Mouse (Mus musculus) testis, postnatal 10 days (tissue): ENCODE measurements around the gene Mst1.
A peak's percentile ranks its signal among the peaks of the same experiment; 100 is the strongest.

ENCODE experiments used
- DNase-seq: peaks from one replicate; pipeline ENCODE4 v3.0.0; 2021; ENCODE audit warnings: low spot score

Mst1 gene

DNA sequence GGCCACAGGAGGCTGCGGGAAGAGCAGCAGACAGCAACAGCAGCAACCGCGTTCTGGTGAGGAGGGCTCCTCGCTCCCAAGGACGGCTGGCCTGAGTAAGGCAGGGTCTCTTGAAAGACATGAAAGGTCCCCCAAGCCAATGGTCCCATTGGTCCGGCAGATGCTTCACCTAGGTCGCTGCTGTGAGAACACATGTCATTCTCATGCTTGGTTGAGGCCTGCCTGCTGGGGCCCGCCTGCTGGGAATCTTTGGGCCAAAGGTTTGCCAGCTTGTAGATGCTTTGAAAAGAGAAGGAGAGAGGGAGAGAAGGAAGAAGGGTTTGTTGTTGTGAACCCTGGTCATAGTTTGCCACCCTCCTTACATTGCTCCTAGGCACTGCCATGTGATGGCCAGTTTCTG is 19.4 kb downstream of the Mst1 start:
- no peak for DNase-seq

DNA sequence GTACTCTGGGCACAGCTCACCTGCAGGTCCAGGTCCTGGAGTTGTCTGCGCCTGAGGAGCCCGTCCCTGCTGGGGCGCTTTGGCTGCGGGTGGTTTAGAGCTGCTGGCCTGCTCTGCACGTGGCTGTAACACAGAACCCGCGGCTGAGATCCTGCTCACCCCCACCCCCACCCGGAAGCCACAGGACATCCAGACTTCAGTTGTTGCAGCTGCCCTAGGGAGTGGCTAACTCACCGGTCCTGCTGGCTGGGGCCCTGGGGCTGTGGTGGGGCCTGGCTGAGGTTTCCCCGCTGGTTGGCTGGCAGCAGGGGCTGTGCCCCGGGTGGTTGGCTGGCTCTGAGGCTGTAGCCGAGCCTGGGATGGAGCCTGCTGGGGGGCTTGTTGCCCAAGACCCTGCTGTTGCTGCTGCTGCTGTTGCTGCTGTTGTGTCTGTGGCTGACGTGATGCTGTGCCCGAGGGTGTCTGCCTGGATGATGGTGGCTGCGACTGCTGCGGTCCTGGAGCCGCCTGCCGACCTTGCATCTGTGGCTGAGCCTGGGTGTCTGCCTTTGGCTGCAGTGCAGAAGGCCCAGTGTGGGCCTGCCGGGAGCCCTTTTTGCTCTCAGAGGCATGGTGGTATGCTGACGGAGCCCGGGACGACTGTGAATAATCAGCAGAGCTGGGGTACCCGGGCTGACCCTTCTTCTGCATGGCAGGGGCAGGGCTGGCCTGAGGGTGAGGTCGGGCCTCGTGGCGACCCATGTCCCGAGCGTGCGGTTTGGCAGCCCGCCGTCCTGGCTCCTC is 24.7 kb downstream of the Mst1 start:
- no peak for DNase-seq

DNA sequence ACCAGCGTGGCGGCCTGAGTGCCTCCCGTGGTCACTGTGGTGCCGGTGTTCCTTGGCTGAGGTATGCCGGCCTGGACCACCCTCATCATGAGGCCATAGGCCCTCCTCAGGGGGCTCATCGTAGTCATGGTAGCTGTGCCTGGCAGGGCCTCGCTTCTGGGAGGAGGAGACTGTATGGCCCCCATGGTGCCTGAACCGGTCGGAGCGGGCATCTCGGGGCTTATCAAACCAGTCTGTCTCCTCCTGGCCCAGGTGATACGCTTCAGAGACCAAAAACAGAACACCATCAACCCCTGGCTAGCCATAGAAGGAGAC is 25.3 kb downstream of the Mst1 start:
- DNase-seq = no peak

DNA sequence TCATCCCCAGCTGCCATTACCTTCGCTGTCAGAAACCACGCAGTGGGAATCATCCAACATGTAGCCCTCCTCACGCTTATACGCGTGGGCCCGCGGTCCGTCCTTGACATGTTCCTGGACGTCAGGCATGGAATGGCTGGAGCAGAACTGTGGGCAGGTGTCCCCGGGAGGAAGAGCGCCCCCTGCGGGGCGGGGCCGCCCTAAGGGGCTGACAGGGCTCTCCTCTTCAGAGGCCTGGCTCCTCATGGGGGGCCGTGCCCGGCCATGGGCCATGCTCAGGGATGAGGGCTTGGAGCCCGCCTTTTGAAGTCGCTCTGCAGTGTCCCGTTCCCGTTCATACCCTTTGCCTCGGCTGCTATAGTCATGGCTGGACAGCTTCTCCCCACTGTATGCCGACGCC is 25.9 kb downstream of the Mst1 start:
- no peak for DNase-seq

DNA sequence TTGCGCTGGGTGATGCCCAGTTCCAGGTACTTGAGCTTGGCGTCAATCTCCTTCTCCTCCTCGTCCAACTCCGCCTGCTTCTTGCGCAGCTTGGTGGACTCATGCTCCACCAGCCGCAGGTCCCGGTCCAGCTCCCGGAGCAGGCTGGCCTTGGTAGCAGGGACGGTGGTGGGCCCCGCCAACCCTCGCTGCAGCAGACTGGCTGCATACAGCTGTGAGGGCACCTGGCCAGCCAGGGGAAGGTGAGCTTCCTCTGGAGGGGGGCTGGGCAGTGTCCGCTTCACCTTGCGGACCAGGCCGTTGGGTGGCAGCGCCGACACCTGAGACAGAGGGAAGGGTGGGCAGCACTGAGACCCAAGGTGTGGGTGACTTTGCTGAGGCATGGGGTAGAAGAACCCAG is 27.6 kb downstream of the Mst1 start:
- no peak for DNase-seq

DNA sequence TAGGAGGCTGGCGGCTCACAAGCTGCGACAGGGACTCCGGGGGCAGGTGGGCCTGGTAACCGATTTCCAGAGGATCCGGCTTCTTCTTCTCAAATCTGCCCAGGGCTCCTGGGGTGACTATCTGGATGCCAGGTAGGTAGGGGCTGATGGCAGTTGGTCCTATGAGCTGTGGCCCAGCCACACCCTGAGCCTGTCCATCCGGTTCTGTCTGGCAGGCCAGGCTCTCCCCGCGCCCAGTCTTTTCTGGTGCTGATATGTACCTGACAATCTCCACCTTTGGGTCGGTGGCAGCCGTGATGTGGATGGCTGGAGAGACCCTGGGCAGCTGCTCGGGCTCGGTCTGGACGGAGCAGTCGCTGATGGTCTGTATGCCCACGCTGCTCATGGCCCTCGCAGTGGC is 29.9 kb downstream of the Mst1 start:
- no peak for DNase-seq

DNA sequence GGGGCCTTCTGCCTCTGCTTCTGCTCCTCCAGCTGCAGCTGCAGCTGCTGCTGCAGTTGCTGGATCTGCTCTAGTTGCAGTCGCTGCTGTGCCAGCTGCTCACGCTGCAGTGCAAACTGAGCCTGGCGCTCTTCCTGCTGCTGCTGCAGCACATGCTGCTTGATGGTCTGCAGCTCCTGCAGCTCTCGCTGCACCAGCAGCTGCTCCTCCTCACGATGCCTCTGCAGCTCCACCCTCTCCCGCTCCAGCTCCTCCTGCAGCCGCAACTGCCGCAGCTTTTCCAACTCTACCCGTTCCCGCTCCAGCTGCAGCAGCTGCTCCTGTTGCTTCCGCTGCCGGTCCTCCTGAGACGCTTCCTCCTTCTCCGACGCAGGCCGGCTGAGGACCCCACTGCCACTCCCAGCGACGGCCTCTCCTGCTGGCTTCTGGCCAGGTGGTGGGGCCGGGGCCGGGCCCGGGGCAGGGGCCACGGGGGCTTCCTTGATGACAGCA is 30.9 kb downstream of the Mst1 start:
- no peak for DNase-seq

DNA sequence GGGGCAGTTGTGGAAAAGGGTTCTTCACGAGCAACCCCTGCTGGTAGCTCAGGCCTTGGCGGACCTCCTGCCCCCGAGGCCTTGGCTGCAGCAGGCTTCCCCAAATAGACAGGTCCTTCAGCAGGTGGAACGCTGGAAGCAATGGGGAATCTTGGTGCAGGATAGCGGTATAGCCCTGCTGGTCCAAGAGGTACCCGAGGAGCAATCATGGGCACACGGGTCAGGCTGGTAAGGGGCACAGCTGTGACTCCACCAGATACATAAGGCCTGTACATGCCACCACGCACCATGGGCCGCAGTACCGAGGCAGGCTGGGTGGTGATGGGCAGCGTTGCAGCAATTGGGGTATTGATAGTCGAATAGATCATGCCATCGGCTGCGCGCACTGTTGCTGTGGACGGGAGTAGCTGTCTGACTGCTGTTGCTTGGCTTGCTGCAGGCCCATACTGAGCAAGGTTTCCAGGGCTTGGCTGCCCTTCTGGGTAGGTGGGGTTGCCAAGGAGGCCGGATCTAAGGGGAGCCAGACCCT is 31.4 kb downstream of the Mst1 start:
- DNase-seq = no peak

DNA sequence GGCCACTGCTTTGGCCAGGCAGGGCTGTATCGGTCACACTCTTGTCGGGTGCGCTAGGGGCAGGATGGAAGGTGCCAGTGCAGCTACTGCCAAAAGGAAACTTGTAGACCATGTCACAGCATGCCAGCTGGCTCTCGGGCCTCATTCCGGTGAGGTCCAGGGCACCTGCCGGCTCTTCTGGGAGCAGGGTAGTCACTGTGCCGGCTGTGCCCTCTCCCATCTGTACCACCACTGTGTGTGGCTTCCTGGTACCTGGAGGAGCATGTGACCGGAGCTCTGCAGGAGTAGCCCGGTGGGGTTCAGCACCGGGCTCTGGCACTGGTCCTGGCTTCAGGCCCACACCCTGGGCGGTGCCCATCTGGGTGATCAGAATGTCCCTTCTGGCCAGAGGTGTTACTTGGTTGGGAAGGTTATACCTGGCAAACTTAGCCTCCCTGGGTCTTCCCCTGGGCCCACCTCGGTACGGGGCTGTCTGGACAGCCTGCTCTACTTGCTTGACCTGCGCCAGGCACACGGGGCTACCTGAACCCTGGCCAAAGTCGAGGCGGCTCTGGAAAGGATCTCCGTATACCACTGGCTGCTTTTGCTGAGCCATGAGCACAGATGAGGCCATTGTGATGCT is 32.6 kb downstream of the Mst1 start:
- no peak for DNase-seq

DNA sequence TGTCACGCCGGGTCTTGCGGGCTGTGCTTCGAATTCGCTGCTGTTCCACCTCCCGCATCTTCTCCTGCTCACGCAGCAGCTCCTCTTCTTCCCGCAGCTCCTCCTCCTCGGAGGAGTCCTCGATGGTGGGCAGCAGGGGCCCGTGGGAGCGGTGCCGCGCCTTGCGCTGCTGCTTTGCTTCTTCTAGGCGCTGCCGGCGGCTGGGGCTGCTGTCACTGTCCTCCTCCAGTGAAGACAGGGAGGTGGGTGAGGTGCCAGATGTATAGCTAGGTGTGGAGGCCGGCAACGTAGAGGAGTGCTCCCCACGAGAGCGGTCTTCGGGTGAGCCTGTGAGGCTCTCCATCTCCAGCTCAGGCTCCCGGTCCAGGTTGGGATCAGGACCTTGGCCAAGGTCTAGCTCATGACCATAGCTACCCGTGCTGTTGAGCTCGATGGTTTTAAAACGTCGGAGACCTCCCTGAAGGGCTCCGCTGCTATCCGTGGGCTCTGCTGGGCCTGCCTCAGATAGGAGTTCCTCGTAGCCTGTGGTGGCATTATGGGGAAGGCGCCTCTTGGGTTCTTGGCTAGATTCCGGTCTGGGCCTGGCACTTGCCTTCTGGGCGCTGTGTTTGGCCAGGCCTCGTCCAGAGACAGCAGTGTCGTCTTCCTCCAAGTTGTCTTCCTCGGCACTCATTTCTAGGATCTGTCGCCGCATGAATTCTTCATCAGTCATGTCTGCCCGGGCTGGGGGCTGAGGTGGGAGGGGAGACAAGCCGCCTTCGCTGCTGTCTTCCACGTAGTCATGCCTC is 35.2 kb downstream of the Mst1 start:
- DNase-seq = no peak

DNA sequence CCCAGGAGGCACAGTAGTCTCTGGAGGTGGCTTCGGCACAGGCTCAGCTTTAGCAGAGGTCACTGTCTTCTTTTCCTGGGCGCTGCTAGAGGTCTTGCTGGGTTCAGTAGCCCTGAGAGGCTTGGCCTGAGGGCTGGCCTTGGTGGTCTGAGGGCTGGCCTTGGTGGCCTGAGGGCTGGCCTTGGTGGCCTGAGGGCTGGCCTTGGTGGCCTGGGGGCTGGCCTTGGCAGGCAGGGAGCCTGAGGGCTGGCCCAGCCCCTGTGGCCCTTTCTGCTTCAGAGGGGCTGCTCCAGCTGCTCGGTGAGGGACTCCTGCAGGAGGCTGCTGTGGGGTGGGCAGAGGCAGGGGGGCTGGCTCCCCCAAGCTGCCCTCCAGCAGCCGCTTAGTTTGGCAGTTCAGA is 36.9 kb downstream of the Mst1 start:
- DNase-seq = no peak

DNA sequence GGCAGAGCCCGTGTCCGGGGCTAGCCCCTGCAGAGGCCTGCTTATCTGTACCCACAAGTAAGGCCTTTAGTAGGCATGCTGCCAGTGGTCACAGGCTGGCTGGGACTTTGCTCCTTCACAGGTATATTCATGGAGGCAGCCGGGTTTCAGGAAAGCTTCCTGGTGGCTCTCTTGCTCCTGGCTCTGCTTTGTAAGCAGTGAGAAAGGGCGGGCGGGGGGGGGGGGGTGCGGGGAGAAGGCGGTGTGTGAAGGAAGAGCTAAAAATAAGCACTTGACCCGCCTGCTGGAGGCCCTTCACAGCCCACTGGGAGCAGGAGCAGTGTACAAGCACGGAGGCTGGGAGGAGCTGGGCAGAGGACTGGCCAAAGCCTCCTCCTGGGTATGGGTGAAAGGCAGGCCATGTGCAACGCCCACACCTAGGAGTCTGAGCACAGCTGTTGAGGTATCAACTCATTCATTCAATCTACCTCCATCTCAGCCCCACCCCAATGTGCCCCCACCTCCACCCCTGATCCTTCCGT is 39.7 kb downstream of the Mst1 start:
- DNase-seq = no peak

DNA sequence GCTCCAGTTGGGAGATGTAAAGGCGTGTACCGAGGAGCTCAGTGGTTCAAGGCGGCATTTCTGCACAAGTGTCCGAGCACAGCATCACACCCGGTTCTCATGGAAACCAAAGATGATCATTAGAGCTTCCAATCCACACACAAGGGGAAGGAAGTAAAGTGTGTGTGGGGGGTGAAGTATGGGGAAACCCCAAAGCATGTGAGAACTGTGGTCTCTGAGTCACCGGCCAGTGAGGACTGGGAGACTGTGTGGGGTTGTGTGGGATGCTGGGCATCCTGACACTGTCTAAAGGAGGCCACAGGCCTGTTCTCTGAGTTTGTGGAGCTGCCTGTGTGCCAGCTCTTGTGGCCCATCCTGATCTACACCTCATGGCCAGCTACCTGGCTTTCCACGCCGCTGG is 40.4 kb downstream of the Mst1 start:
- DNase-seq = no peak

DNA sequence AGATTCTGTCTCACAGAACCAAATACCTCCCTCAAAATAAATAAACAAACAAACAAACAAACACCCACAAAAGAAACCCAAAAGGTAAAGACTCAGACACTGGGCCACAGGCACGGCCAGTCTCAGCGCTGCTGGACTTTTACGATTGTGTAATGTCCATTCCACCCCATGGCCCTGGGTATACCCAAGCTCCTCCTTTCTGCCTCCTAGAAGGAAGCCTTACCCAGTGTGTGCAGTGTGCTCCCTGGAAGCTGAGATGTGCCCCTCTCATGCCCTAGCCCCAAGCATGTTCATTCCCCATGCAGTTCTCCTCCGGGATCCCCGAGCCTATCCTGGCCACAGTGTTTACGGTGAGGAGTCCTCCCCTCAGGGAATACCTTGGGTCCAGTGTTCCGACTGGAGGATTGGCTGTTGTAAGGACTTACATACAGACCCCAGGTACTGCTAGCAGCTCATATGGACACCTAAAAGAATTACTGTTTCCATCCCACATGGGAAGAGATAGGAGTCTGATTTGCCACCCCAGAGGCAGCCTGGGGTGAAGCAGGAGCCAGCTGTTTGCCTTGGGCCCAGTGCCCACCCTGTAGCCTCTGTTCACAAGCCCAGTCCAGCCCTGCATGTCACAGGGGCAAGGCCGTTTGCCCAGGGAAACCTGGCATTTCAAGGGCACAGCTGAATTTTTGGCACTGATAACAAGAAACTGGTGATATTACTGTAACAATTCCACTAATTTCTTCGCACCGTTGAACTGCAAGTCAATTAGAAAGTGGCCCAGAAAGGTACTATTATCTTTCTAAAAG is 41.1 kb downstream of the Mst1 start:
- no peak for DNase-seq

DNA sequence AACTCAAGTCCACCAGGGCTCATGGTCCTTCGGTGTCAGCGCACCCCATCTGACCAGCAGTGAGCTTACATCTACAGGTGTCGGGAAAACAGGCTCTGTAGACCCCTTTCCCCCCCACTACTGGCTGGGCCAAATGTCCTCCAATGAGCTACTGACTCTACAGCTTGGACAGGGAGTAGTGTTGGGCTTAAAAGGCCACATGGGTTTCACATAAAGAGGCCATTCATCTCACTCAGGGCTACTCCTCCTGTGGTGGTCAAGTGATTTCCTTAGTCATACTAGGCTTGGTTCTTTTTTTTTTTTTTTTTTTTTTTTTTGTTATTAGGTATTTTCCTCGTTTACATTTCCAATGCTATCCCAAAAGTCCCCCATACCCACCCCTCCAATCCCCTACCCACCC is 43.7 kb downstream of the Mst1 start:
- DNase-seq = no peak

DNA sequence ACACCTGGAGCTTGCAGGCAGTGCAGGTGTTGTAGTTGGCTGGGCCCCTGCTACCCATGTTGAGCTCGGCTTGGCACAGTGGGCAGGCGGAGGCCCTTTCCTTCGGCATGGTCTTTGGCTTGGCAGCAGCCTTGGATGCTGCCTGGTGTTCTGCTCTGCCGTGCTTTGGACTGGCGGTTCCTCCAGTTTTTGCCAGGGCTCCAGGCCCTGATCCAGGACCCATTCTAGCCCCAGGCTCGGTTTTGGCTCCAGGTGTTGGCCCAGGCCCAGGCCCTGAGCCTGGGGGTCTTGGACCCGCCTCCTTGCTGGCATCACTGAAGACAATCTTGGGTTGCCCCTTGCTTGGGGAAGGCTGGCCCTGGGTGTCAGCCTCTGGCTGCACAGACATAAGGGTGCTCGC is 45.5 kb downstream of the Mst1 start:
- DNase-seq = peak; percentile 44

DNA sequence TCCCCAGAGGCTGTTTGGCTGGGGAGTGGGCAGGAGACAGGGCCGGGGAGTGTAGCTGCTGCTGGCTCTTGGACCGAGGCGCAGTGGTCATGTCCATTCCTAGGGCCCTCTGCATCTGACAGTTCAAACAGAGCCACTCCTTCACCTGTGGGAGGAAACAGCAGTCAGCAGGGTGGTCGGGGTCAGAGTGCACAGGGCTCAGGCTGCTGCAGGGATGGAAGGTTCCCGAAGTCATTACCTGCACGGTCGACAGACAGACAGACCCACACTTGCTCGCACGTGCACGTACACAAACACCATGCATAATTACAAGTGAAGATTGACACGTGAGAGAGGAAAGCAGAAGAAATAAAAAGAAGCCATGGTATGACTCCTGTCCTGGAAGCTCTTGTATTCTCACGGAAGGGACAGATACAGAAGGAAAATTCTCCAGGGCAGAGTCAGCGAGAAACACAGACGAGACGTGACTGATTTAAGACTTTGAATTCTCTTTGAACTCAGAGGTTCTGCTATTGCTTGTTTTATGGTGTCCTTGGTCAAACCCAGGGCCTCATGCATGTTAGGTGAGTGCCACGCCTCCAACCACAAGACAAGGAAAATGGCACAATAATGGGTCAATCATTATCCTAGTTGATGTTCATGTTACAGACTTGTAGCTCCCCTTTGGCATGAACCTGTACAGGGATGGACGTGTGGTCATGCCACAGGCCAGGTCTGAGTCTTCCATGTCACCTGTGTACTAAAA is 46.4 kb downstream of the Mst1 start:
- no peak for DNase-seq

DNA sequence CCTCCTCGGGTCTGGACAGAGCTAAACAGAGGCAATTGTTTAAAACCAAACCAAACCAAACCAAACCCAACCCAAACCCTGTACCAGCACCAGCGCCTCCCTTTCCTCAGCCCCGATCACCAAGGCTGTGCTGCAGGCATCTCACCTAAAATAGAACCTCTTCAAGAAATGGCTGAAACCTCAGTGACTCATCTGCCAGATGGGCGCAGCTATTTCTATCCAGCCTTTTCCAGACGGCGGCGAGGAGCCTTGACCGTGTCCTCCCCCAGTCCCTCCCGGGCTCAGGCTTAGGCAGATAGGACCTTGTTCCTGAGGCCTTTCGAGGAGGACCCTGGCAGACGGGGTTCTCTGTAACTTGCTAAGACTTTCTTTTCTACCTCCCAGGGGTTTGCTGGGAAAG is 48.0 kb downstream of the Mst1 start:
- no peak for DNase-seq

DNA sequence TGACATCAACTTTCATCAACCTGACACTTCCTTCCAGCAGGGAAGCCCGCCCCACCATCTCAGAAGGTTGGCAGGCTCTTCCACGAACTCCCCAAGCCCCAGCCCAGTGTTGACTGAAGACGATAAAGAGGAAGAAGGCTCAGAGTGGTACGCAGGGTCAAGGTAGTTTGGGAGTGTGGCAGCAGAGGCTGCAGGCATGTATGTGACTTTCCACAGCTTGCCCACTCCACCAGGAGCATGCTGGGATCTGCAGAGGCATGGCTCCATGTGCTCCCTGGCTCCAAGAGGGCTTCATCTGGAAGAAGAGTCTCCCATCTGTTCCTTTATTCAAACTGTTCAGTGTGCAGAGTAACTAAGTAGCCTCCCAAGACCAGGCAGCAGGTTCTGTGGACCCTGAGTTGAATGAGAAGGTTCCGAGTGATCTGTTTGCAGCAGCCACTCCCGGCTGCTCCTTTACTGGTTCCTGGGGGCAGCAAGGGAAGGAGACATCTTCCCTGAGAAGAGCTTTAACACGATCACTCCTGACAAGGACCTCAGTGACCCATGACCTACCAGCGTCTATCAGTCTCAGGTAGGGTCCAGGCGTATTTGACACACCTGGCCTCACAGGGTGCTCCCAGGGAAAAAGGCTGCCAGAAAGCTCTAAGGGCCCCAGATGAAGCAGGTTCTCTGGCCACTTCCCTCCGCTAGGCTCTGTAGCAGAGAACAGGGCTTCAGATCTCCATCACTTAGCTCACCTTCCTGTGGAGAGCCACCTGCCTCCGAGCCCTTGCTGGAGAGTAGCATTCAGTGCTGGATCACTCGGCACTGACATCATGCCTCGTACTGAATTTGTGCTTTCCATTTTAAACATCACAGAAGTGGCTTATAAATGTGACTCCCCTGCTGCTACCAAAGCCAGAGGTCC is 49.1 kb downstream of the Mst1 start:
- DNase-seq = no peak

DNA sequence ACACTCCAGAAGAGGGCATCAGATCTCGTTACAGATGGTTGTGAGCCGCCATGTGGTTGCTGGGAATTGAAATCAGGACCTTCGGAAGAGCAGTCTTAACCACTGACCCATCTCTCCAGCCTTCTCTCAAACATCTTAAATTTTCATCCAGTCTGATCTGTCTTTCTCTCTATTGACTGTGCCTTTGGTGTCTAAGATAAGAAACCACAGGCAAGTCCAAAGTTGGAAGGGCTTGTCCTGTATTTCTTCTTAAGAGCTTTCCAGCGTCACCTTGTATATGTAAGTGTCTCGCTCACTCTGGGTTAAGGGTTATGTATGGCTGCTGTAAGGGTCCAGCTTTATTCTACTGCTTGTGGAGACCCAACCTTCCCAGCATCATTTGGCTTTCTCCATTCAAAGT is 51.3 kb downstream of the Mst1 start:
- no peak for DNase-seq
